Mouse (Mus musculus): ENCODE measurements at regions not wholly inside any gene's neighbourhood (a gene's known extent, or its start where the extent isn't known, plus 50 kb on each side); places are given as distances from the start of the nearest gene placed in this dataset.

DNA sequence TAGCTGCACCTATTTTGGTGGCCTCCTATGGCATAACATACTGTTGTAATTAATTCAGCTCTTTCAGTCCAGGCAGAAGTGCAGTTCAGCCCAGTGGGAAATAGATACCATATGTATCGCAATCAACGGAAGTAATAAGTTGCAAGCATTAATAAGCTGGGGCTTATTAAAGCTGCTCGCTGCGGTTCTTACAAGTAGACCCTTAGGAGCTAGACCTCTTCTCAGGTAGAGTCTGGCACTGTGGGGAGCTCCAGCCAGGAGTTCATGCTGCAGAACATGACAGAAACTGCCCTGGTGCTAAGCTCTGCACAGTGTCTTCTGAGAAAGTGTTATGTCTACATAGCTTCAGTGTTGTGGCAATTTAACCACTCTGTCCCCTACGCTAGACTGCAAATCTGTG lies 153.5 kb upstream of the Tut7 start:
- Histone ChIP-seq H3K27me3 (ENCODE audit: control insufficient read depth) (peaks cover 7% of the 10 kb centered on the region), H3K36me3 (ENCODE audit: control insufficient read depth) (no peaks in the 10 kb centered on the region), H3K4me1 (ENCODE audit: control insufficient read depth) (no peaks in the 10 kb centered on the region), H3K4me3 (replicated peaks) (no peak overlapping the region), H3K9me3 (ENCODE audit: control insufficient read depth, low read length) (no peaks in the 10 kb centered on the region)
- TF ChIP-seq GATA1 (IDR thresholded peaks at IDR 0.05; ENCODE audit: low read length) (no peak), TAL1 (IDR thresholded peaks at IDR 0.05; ENCODE audit: low read length) (no peak)

DNA sequence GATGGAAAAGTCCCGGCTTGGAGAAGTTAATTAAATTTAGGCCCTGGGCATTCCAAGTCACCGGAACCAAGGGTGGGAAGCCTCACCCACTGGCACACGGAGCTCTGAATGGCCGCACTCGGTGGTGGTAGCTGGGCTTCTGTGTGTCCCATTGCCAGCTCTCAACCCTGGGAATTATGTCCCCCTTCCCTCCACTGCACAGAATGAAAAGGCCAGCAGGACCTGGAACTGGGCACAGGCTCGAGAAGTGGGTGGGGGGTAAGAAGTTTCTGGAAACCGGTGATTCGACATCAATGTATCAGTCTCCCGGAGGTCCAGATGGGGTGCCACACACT lies 149.1 kb upstream of the Tut7 start:
- Histone ChIP-seq H3K9me3 (ENCODE audit: control insufficient read depth, low read length) (no peaks in the 10 kb centered on the region), H3K27me3 (ENCODE audit: control insufficient read depth) (peaks cover 21% of the 10 kb centered on the region), H3K4me1 (ENCODE audit: control insufficient read depth) (no peaks in the 10 kb centered on the region), H3K4me3 (replicated peaks) (no peak overlapping the region), H3K36me3 (ENCODE audit: control insufficient read depth) (no peaks in the 10 kb centered on the region)
- TF ChIP-seq TAL1 (IDR thresholded peaks at IDR 0.05; ENCODE audit: low read length) (no peak), GATA1 (IDR thresholded peaks at IDR 0.05; ENCODE audit: low read length) (no peak)

- TF ChIP-seq GATA1 (IDR thresholded peaks at IDR 0.05; ENCODE audit: low read length), result no peak
- no peak for TF ChIP-seq TAL1 (IDR thresholded peaks at IDR 0.05; ENCODE audit: low read length)
- Histone ChIP-seq H3K27me3 (ENCODE audit: control insufficient read depth) (peaks cover 21% of the 10 kb centered on the region), H3K4me3 (replicated peaks) (no peak overlapping the region), H3K36me3 (ENCODE audit: control insufficient read depth) (no peaks in the 10 kb centered on the region), H3K9me3 (ENCODE audit: control insufficient read depth, low read length) (no peaks in the 10 kb centered on the region), H3K4me1 (ENCODE audit: control insufficient read depth) (no peaks in the 10 kb centered on the region)
Measured at GRCm38 (mm10) chr13:59971231-59972092, 148.5 kb upstream of the Tut7 start.

- H3K36me3 ChIP-seq (ENCODE audit: control insufficient read depth), result no peaks in the 10 kb centered on the region
- no peak overlapping the region for H3K4me3 ChIP-seq (replicated peaks)
- no peaks in the 10 kb centered on the region for H3K9me3 ChIP-seq (ENCODE audit: control insufficient read depth, low read length)
- no peaks in the 10 kb centered on the region for H3K4me1 ChIP-seq (ENCODE audit: control insufficient read depth)
- peaks cover 21% of the 10 kb centered on the region for H3K27me3 ChIP-seq (ENCODE audit: control insufficient read depth)
- no peak for TF ChIP-seq GATA1 (IDR thresholded peaks at IDR 0.05; ENCODE audit: low read length)
- no peak for TF ChIP-seq TAL1 (IDR thresholded peaks at IDR 0.05; ENCODE audit: low read length)
Measured at GRCm38 (mm10) chr13:59970430-59970829, 147.5 kb upstream of the Tut7 start.

DNA sequence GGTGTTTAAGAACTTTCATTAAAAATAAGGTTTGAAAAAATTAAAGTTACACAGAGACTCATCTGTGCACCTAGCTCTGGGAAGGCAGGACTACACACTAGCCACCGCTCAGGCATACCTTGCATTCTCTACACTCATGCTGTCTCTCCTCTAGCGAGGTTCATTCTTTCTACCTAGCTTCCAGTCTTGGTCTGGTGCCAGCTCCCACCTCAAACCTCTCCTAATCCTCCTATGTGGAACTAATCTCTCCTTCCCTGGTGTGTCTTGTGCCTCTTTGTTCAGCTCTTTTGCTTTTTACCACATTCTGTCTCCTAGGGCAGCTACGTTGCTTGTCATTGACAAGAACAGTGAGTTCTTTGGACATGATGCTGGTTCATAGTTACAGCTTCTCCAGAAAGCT lies 146.5 kb upstream of the Tut7 start:
- Histone ChIP-seq H3K4me1 (ENCODE audit: control insufficient read depth) (no peaks in the 10 kb centered on the region), H3K36me3 (ENCODE audit: control insufficient read depth) (no peaks in the 10 kb centered on the region), H3K9me3 (ENCODE audit: control insufficient read depth, low read length) (no peaks in the 10 kb centered on the region), H3K27me3 (ENCODE audit: control insufficient read depth) (peaks cover 21% of the 10 kb centered on the region), H3K4me3 (replicated peaks) (no peak overlapping the region)
- TF ChIP-seq TAL1 (IDR thresholded peaks at IDR 0.05; ENCODE audit: low read length) (no peak), GATA1 (IDR thresholded peaks at IDR 0.05; ENCODE audit: low read length) (no peak)

DNA sequence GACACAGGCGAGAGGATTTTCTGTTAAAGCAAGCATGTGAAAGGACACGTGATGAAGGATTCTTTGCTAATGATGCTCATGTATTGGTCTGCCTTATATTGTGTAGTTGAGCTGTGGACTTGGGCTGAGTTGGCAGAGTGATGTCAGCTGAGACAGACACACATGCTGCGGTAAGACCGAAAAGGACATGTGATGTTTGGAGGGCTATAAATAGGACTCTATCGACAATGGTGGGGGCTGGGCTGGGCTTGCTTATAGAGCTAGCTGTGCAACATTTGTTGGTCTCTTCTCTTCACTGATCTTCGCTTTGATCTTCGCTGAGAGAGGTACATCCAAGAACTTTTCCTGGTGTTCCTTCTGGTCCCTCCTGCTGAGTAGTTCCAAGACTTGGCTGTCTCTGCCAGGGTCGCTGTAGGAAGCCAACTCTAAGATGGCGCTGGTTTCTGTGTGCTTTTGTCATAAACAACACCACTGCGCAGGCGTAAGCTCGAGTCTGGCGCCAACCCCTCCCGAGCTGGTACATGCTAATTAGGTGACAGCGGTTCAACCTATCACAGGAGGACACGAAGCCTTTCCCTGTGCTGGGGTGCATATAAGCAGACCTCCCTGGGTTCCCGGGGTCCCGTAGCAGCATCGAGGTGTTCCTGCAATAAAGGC lies 145.8 kb upstream of the Tut7 start:
- no peak for TF ChIP-seq GATA1 (IDR thresholded peaks at IDR 0.05; ENCODE audit: low read length)

DNA sequence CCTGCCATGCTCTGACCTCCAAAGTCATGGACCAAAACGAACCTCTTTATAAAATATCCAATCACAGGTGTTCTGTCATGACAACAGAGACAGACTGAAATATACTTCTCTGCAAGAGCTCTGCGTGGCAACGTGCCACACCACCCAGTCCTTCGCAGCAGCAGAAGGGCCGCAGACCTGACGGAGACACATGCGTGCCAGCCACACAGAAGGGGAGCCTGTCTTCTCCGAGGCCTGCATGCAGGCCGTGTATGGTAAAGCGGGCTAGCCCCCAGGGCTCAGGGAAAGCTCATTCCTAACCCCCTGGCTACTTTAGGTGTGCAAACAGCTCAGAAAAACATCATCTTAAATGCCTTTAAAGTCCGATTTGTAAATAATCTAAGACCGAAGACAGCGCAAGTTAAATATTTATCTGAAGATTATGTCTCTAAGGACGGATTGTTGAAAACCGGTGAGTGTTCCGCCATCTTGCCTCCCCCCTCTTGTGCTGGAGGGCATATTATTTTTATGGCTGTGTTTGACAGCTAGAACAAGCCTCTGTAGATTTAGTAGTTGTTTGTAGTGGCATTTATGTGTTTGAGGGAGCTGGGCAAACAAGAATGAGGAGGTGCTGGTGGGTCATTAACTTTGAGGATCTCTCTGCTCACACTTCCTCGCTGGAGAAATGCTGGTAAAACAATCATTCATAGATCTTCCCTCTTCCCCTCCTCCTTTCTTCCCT lies 143.7 kb upstream of the Tut7 start:
- no peak for TF ChIP-seq GATA1 (IDR thresholded peaks at IDR 0.05; ENCODE audit: low read length)
- no peak for TF ChIP-seq TAL1 (IDR thresholded peaks at IDR 0.05; ENCODE audit: low read length)
- H3K36me3 ChIP-seq (ENCODE audit: control insufficient read depth), result no peaks in the 10 kb centered on the region
- H3K9me3 ChIP-seq (ENCODE audit: control insufficient read depth, low read length), result no peaks in the 10 kb centered on the region
- peaks cover 16% of the 10 kb centered on the region for H3K27me3 ChIP-seq (ENCODE audit: control insufficient read depth)
- H3K4me3 ChIP-seq (replicated peaks), result no peak overlapping the region
- H3K4me1 ChIP-seq (ENCODE audit: control insufficient read depth), result no peaks in the 10 kb centered on the region

More for the DNA sequence above, 145.8 kb upstream of the Tut7 start:
- Histone ChIP-seq H3K4me3 (replicated peaks) (no peak overlapping the region), H3K9me3 (ENCODE audit: control insufficient read depth, low read length) (no peaks in the 10 kb centered on the region), H3K4me1 (ENCODE audit: control insufficient read depth) (no peaks in the 10 kb centered on the region), H3K27me3 (ENCODE audit: control insufficient read depth) (peaks cover 21% of the 10 kb centered on the region), H3K36me3 (ENCODE audit: control insufficient read depth) (no peaks in the 10 kb centered on the region)

- no peak overlapping the region for H3K4me3 ChIP-seq (replicated peaks)
- TF ChIP-seq TAL1 (IDR thresholded peaks at IDR 0.05; ENCODE audit: low read length) (no peak), GATA1 (IDR thresholded peaks at IDR 0.05; ENCODE audit: low read length) (no peak)
- peaks cover 3% of the 10 kb centered on the region; the same call in 1 of the 2 replicates for H3K27me3 ChIP-seq (ENCODE audit: control insufficient read depth)
- H3K9me3 ChIP-seq (ENCODE audit: control insufficient read depth, low read length), result no peaks in the 10 kb centered on the region
- H3K4me1 ChIP-seq (ENCODE audit: control insufficient read depth), result no peaks in the 10 kb centered on the region
- H3K36me3 ChIP-seq (ENCODE audit: control insufficient read depth), result no peaks in the 10 kb centered on the region
Measured at GRCm38 (mm10) chr13:59964981-59965380, 142.0 kb upstream of the Tut7 start.
